Mouse (Mus musculus): ENCODE data around the gene Itpripl2. TPM values are rescaled to one million over a fixed set of nuclear protein-coding genes. Genes with fewer than 3 reads are reported as not detected.
A peak's percentile ranks its signal among the peaks of the same experiment; 100 is the strongest.

Gene Itpripl2
- total RNA-seq, 2 experiments from 2014 or later, result 3.2 to 3.6 TPM

DNA sequence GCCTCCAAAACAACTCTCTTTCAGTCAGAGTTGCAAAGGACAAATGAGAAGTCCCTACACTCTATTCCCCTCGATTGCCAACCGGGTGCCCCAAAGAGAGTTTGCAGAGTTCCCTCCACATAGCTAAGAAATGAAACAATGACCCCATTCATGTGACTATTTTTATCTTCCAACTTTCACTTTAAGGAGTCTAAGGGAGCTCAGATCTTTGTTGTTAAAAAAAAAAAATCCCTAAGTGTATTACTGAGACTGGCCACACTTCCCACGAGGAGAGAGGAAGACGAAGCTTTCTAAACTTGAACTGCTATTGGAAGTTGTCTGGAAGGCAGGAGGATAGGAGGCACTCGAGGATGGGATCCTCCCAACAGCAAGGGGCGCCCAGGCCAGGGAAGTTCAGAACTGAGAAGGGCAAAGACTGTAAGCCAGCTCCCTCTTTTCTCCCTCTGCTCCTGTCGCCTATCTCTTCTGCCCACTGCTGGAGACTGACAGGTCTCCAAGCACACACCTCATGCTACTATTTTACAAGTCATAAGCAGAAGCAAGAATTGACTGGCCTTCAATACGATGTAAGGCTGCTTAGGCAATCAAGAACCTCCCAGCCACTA, 3.6 kb downstream of the Itpripl2 start:
- no peak for DNase-seq

DNA sequence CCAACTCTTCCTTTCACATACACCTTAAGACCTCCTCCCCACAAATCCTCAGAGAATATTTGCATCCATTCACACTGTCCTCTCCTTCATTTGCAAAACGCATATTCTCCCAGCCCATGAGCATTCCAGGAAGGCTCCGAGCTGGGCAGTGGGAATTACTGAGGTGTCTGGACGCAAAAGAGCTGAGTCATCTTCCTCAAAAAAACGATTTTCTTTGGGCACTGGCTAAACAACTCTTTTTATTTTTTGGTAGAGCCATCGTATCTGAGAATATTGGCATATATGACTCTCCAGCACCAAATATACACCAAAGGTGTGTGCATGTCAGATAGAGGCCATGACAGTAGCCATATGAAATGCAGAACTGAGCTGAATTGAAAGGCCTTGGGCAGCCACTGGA, 4.9 kb downstream of the Itpripl2 start:
- DNase-seq, result no peak

DNA sequence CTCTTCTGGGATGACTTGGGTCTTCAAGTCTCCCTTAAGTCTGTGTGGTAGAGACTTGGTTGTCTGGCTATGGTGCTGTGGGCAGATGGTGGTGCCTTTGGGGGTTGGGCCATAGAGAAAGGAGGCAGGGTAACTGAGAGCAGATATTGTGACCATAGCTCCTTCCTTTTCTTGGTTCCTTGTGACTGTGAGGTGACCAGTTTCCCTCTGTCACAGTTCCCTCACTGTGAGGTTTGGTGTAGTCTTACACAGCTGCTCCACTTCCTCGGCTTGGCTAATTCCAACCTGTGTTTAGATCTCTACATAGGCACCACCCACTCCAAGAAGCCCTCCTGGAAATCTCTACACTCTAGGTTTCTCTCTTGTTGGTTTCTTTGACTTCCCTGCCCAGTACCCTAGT, 7.8 kb downstream of the Itpripl2 start:
- no peak for DNase-seq

DNA sequence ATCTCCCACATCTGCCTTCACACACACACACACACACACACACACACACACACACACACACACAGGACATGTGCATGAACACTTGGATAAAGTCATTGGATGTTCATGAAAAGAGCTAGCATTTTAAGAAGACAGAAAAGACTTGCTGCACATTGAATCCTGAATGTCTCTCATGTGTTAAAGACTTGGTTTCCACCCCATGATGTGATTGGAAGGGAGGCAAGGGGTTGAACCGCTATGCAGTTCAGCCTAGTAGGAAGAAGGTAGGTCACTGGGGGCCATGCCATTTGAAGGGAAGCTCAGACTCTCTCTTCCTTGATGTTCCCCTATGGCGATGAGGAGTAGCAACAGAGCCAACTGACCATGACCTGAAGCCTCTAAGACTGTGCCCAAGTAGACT, 9.8 kb downstream of the Itpripl2 start:
- no peak for DNase-seq

DNA sequence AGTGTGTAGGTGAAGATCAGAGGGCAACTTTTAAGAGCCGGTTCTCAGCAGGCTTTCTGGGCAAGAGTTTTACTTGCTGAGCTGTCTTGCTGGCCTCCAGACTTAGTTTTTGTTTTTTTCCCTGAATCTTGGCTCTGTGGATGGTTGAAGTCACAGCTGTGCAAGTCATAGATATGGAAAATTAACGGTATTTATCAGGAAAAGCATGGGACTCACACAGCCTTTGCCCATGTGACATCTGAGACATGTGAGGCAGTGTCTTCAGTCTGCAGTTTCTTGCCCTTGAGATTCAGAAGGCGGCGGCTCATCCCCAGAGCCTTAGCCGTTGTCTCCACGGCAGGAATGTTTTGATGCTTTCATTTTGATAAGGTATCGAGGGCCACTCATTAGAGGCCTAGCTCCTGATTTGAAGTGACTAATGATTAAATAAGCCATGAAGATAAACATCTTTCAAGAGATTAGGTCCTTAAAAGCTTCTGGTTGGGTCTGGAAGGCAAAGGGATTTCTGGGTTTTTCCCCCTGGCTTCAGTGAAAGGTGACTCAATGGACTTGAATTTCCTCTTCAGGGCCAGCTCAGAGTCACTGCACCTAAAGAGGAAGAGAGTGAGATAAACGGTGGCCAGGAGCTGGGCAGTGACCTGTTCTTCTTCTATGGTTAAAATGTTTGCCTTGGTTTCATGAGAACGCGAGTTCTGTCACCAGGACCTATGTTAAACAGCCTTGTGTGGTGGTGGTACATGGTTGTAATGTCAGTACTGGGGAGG, 10.5 kb downstream of the Itpripl2 start:
- no peak for DNase-seq

DNA sequence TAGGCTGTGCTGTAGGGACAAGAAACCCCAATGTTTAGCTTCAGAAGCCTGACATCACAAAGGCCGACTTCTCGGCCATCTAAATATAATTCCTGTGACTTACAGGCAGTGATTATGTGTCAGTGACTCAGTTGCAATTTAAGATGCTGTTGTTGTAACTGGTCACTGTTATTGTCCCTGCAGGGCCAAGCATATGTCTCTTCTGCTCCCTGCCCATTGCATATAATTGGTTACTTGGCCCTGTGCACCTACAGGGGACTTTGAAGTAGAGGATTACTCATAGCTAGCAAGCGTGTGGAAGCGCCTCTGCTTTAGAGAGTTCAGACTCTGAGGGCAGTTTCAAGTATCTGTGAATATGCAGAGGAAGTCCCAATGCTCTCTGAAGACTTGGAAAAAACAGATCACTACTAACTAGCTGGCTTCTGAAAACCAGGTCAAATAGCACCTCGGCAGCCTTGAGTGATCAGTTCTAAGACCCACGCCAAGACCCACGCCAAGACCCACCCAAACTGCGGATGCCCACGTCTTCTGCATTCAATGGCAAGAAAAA, 11.5 kb downstream of the Itpripl2 start:
- no peak for DNase-seq

DNA sequence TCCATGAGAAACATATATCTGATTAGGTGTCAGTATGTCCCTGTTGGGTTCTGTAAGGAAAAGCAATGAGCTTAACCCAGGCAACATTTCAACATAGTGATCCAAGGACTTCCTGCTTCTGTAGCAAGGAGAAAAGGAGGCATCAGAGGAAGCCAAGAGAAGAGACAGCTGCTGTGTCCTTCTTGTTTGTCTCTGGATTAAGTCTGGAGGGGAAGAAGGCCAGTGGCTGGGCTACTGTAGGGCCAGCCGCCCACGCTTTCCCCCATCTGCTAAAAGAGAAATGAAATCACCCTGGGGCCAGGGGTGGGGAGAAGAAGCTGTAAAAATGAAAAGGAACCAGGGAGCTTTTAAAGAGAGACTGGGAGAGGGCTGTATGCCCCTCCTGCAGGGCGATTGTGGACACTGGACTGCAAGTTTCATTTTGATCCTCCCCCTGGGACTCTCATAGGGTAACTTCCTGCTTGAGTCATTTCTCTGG, 12.9 kb downstream of the Itpripl2 start:
- no peak for DNase-seq

DNA sequence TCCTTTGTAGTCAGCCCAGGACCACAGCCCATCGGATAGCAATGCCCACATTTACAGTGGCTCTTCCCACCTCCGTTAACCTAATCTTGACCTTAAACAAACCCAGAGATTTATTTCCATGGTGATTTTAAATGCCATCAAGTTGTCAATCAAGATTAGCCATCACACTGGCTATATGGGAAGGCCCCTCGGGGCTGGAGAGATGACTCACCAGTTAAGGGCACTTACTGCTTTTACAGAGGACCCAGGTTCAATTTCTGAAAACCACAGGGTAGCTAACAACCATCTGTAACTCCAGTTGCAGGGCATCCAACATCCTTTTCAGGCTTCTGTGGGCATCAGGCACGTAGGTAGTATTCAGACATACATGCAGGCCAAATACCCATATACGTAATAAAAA, 15.3 kb downstream of the Itpripl2 start:
- DNase-seq, result no peak

DNA sequence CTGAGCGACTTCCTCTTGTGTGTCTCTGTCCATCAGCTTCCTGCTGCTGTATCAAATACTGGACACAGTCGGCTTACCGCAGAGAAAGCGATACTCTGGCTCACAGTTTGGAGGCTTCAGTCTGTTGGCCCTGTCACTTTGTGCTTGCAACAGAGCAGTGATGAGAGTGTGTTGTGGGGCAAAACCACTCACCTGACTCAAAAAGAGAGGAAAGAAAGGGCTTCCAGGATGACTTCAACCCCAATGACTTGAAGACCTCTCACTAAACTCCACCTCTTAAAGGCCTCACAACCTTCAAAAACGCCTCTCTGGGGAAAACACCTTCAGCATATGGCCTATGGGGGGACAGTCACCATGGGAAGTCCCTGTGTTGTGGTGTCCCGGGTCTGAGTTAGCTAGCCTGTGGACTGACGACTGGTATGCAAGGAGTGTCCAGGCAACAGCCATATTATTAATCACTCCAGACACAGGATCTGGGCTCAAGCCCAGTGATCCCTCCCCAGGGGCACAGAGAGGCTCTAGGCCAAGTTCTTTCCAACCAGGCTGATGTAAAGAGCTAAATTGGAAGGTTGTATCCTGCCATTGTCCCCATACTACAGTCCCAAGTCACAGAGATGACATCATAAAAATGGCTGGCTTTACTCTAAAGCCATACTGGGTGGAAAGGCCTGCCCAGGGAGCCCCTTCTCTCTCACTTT, 16.6 kb downstream of the Itpripl2 start:
- no peak for DNase-seq

DNA sequence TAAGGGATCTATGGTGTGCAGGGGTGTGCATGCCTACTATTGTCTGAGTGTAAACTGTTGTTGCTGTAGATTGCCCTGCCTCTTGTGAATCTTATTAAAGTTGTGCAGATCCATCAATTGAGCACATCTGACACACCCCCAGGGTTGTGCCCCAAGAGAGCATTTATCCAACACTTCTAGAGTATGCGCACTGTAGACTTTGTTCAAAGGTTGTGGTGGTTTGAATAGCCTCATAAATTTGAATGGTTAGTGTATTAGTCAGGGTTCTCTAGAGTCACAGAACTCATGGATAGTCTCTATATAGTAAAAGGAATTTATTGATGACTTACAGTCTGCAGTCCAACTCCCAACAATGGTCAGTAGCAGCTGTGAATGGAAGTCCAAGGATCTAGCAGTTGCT, 18.9 kb downstream of the Itpripl2 start:
- DNase-seq, result no peak

DNA sequence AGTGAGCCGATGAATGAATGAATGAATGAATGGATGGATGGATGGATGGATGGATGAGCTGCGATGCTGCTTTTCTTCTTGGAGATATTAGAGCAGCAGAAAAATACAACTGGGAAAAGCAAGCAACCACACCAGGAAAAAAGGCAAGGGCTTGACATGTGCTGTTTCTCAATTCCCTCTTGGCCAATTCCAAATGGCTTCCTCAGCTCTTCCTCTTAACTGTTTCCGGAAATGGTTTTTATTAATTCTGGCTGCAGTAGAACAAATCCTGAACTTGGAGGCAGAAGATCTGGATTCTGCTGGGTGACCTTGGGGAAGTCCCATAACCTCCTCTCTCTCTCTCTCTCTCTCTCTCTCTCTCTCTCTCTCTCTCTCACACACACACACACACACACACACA, 23.7 kb downstream of the Itpripl2 start:
- DNase-seq, result no peak

DNA sequence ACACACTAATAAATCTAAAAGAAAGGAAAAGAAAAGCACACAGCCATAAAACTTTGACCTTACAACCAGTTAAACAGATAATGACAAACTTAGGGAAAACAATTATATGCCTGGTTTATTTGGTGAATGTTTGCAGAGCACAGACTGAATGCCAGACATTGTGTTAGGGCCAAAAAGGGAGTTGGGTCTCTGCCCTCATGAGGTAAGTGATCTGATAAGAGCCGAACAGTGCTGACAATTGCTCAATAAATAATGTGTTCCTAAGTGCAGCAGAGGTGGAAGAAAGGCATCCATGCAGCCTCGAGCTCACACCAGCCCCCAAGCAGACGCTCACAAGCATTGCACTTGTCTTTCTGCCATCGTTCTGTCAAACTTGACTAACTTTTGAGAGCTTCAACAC, 27.3 kb downstream of the Itpripl2 start:
- no peak for DNase-seq

DNA sequence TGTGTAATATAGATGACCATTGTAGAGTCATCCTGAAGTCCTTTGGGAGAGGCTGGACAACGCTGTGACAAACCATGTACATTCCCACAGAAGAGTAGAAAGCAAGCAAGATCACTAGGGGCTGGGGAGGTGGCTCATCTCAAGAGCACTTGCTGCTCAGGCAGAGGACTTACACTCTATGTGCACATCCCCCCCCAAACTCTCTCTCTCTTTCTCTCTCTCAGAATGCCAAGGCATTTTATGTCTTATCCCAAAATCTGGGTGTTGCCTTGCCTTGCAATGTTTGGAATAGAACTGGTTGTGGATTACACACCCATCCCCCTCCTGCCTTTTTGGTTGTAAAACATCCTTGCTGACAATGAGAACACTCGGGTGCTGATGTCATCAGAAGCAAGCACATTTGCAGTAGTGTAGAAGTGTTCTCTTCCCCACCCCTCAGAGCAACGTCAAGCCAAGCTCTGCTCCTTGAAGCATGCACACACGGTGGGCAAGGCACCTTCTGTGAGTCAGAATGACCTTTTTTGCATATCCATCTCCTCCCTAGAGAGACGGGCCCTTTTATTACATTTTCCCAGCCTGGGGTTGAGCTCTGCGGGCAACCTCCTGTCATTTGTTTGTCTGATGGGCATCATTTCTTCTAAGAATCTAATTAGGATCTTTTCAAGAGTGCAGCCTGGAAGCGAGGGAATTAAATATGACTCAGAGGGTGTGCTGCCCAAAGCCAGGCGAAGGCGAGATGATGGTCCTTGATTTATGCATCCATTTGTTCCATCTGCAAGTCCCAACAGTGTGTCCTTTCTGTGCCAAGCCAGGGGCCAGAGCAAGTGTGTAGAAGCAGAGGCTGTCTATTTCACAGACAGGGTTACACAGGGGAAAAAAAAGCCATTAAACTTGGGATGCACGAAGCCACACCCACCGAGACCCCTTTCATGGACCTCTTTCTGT, 28.7 kb downstream of the Itpripl2 start:
- no peak for DNase-seq

DNA sequence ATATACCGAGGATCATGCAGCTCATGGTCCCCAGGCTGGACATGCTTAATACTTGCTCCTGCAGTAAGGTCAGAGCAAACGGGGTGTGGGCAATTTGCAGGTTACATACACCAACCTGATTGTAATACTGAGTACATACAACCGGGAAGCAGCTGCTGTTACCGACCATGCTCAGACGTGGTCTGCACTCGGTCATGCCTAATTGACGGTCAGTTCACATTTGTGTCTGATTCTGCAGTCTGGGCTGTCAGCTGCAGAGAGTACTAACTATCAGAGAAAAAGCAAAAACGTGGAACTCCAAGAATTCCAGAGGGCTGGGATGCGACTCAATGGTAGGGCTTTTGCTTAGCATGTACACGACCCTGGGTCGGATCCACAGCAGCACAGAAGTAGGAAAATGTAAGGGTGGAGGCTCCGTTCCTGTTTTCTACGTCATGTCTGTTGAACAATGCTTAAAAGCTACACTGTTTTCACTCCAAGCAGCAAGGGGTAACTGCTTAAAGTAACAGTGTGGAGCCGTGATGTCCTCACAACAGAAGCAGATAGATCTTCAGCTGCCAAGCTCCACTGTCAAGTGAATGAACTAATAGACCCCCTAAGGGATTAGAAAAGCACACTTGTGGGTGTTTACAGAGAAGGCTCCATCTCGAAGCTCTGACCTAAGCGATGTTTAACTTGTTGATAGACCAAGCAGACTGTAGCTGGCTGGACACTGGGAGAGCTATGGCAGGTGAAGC, 30.2 kb downstream of the Itpripl2 start:
- no peak for DNase-seq

DNA sequence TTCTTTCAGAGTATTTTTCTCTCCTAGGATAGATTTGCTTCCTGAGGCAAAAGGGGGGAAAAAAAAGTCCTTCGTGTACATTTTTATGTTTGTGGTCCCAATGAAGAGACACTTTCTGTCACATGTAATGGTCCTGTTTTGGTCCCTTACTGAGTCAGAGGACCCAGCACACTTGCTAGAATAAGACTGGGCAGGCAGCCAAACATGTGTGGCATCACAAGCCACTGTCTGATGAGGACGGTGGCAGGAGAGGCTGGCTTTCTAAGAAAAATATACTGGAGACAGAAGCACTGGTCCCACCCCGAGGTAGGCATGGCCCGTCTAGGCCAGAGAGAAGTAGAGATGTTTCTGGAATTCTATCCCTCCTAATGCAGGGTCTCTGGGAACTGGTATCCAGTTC, 38.1 kb downstream of the Itpripl2 start:
- no peak for DNase-seq

DNA sequence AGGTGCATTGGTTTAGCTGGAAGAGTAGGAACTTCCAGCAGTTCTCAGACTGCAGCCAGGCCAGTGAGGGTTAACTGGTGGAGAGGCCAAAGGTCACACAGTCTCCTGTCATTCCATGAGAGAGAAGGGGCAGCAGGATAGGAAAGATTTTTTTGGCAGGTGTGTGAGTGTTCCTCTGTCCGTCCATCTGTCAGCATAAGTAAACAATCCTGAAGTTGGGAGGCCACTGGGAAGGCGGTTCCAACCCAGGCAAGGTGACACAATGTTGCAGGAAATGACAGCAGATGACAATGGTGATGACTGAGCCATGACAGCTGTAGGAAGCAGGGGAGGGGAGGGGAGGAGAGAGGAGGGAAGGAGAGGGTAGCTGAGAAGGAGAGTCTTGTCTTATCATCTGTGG, 38.8 kb downstream of the Itpripl2 start:
- no peak for DNase-seq

DNA sequence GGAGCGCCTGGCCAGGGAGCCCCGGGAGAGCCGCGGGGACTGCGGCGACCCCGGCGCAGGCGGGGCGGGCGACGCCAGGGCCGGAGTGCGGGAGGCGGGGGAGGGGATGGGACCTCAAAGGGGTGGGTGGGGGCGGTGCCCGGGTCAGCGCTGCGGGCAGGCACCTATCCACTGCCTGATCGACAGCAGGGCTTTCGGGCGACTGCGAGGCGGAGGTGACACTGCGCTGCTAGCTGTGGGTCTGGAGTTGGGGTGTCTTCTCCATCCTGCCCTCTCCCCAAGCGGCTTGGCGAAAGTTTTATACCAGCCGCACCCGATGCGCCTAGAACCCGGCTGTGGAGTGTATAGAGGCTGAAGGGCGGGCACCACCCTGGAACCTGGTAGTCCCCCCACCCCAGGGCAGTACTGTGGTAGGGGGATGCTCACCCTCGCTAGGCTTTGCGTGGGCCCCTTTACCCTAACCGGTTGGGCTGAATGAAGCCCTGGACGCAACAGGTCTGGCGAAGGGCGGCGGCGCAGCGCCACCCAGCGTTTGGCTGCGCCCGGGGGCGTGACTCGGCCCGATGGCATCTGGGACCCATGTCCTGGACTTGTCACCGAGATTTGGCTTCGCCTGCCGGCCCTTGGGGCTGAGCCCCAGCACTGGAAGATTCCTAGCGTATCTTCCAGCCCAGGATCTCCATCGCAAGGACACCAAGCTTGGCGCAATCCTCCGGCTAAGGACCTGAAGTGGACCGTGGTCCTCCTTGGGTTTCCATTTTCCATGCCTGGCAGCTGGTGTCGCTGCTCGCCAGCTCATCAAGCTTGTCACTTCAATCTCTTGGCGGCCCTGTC, 43.4 kb downstream of the Itpripl2 start, which contains the start of gene Syt17:
Gene Syt17 (minus strand): TSS at position 89 of the 834 bp plus-strand sequence.
- DNase-seq, result peak; percentile 61 to 66

DNA sequence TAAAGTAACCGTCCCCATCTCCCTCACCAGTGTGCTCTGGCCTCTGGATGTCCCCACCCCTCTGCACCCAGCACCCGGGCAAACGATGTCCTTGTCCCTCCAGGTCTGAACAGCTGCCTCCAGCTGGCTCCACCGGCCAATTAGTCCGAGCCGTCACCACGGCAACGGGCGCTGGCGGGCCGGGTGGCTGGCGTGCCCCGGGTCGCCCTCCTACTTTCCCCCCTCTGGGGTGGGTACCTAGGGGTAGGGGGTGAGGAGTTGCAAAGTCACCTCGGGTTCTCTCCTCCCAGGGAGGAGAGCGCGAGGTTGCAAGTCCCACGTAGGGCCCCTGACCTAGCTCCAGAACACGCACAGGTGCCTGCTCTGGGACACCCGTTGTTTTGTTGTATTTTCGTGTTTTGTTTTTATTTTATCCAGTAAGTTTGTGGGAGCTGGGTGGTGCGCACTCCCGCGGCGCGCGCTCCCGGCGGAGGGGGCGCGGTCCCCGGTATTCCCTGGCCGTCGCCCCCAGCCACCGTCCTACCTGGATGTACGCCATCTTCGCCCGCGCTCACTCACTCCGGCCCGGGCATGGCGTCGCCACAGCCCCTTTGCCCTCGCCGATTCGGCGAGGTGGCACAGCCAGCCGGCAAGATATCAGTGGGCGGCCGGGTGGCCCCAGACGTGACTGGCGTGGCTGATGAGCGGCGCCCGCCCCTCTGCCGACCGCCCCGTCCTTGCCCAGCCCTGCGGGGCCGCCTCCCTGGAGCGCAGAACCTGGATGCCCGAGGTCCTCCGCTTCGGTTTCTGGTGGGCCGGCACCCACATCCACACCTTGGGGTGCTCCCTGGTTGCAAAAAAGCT, 44.3 kb downstream of the Itpripl2 start:
- peak; percentile 39 to 47 for DNase-seq

DNA sequence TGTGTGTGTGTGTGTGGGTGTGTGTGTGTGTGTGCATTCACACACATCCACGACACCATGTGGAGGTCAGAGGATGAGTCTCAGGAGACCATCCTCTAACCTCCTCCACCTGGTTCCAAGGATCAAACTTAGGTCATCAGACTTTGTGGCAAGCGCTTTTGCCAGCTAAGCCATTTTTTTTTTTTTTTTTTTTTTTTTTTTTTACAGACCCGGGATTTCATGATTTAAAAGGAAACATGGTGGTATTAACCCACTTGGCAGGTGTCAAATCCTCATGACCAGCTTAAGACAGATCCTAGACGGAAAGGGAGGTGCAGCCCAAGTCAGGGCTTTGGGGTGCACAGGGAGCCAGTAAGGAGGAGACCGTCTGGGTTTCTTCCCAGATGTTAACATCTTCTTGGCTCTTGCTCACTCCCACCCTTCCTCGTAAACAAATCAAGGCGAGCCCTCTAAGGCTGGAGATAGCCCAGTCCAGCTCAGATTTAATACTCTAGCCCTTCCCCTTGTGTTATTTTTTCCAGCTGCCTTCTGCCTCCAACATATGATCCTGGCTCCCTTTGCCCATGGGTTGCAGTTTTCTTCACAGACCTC, 47.8 kb downstream of the Itpripl2 start:
- DNase-seq, result no peak

All from layer of hippocampus, postnatal 36 days (tissue).